Mouse (Mus musculus) kidney, adult 2 months (tissue): ENCODE data around the gene Ep400. TPM values are rescaled to one million over a fixed set of nuclear protein-coding genes. Genes with fewer than 3 reads are reported as not detected.

Experiments
- DNase-seq: peaks from one replicate; pipeline ENCODE4 v3.0.0; 2021
- H3K27ac ChIP-seq: fragments of 200-500 bp; 2 replicates; pipeline ENCODE4 v1.5.1; 2012; ENCODE audit warnings: low read depth, low read length, control low read depth, inconsistent platforms; ENCODE audit not compliant: insufficient read depth
- H3K27me3 ChIP-seq: fragments of 200-500 bp; replicated peaks from 2 replicates; pipeline ENCODE4 v1.6.1; 2012; ENCODE audit warnings: mild to moderate bottlenecking, moderate library complexity, low read length, inconsistent platforms; ENCODE audit not compliant: control insufficient read depth, insufficient read depth
- H3K36me3 ChIP-seq: fragments of 200-500 bp; 2 replicates; pipeline ENCODE4 v1.6.1; 2012; ENCODE audit warnings: mild to moderate bottlenecking, moderate library complexity, low read length, inconsistent platforms; ENCODE audit not compliant: control insufficient read depth, insufficient read depth
- H3K4me1 ChIP-seq: fragments of 200-500 bp; 2 replicates; pipeline ENCODE4 v1.6.1; 2011; ENCODE audit warnings: low read length; ENCODE audit not compliant: control insufficient read depth, insufficient read depth
- H3K4me3 ChIP-seq: fragments of 200-500 bp; 2 replicates; pipeline ENCODE4 v1.5.1; 2011; ENCODE audit warnings: mild to moderate bottlenecking, low read depth, low read length, control low read depth; ENCODE audit not compliant: insufficient read depth
- CTCF ChIP-seq: fragments of 200-500 bp; conservative IDR thresholded peaks from 2 replicates; pipeline ENCODE4 v1.5.1; 2011; ENCODE audit warnings: low read depth, mild to moderate bottlenecking, control low read depth, low read length, moderate library complexity, mixed read lengths; ENCODE audit not compliant: insufficient read depth, insufficient read length
- POLR2A ChIP-seq: fragments of 200-500 bp; IDR thresholded peaks from one replicate; pipeline ENCODE4 v1.6.1; 2011; ENCODE audit warnings: low read depth, low read length, control low read depth
- WGBS: fragments of 180-500 bp; shearing (Covaris S2); methylation state at CpG from one replicate; pipeline ENCODE4 v1.1.7; 2018; 5-methylcytosine and 5-hydroxymethylcytosine counted together
- polyA plus RNA-seq: library from polyadenylated mRNA; depleted of rRNA; stranded (reverse); fragments of >200 nt; gene quantifications from 2 replicates; pipeline ENCODE4 v1.2.3, GENCODE M21; 2012; rRNA removed

The Ep400 gene
- polyA plus RNA-seq, 1 experiment = 28.2 TPM

DNA sequence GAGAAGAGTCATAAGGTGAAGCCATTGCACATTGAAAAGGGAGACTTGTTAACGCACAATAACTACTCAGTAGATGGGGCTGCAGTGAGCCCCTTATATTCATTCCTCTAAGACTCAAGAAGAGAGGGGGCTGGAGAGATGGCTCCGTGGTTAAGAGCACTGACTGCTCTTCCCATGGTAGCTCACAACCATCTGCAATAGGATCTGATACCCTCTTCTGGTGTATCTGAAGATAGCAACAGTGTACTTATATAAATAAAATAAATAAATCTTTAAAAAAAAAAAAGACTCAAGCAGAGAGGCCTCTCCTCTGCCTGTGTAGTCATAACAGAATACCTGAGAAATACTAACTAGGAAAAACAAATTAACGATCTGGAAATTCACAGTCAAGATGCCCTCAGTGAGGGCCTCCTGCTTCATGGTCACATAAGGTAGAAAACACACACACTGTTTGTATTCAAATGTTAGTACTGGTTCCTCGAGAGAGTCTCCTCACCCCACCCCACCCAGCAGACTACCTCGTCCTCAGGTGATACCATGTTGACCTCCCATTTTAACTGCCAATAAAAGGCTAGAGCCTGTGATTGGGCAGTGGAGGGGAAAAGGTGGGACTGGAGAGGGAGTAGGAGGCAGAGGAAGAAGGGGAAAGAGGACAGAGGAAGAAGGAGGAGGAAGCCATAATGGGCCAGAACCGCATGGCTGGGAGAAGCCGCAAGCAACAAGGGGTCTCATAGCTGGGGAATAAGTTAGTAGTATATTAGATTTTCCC is 132.0 kb downstream of the Ep400 start:
- TF ChIP-seq CTCF (no peak), POLR2A (no peak)
- no peak overlapping the region for H3K27ac ChIP-seq
- no peaks in the 10 kb centered on the region; the same call in 1 of the 2 replicates for H3K4me1 ChIP-seq
- WGBS = 84% methylated on average over 7 of the region's 7 CpGs
- no peaks in the 10 kb centered on the region for H3K36me3 ChIP-seq
- DNase-seq = no peak
- no peak overlapping the region for H3K4me3 ChIP-seq
- H3K27me3 ChIP-seq = no peaks in the 10 kb centered on the region

DNA sequence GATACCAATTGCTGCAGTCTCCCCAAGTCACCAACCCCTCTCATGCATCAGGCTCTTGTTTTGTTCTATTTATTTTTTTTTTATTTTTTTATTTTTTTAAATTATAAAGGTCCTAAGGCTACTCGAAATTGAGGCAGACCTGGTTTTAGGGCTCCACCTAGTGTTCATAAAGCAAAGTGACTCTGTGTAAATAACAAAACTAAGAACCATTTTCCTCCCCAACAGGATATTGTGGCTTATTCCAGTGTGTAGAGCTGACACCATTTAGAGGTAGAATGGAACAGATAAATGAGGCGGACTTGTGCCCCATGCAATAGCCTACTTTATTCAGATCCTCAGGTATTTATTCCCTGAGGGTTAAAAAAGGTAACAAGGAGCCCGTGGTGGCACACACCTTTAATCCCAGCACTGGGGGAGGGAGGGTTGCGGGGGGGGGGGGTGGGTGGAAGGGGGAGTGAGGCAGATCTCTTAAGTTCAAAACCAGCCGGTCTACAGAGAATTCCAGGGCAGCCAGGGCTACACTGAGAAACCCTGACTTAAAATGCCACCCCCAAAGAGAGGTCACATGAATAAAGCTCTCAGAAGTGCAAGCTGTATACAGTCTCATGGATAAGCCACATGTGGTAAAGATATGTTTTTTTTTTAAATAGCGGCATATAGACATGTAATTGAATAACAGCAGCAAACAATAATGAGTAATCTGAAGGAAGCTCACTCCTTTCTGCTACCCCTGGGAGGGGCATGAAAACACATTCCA is 134.4 kb downstream of the Ep400 start:
- Histone ChIP-seq H3K4me1 (no peaks in the 10 kb centered on the region; the same call in 1 of the 2 replicates), H3K27ac (no peak overlapping the region), H3K4me3 (no peak overlapping the region), H3K36me3 (no peaks in the 10 kb centered on the region), H3K27me3 (no peaks in the 10 kb centered on the region)
- DNase-seq = peak; percentile 53
- WGBS = 31% methylated on average over 6 of the region's 6 CpGs
- no peak for TF ChIP-seq POLR2A
- 0 out of 2 replicates have a peak, but pooled peaks have one; percentile 25 for TF ChIP-seq CTCF

DNA sequence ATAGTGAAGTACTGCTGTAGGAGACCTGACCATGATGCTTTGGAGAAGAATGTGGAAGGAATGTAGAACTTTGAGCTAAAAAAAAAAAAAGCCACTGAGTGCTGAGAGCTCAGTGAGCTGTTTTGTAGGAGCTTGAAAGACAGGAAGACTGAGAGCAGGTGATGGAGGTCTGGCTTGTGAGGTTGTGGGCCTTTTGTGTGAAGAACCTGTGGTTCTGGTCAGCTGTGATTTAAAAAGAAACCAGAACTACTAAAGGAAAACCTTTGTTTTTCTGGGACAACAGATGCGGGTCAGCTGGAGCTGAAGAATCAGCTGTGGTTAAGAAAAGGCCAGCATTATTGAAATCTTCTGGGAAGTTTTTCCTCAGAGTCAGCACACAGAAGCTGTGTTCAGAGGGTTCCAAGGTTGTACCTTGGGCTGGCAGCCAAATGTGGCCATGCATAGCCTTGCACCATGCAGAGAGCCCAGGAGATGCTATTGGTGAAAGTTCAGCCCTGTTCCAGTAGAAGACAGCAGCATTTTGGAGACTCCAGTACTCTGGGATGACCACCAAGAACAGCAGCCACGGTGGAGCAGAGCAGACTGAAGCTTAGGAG is 140.9 kb downstream of the Ep400 start:
- 45% methylated on average over 2 of the region's 2 CpGs for WGBS
- Histone ChIP-seq H3K4me1 (no peaks in the 10 kb centered on the region), H3K4me3 (no peak overlapping the region), H3K36me3 (no peaks in the 10 kb centered on the region), H3K27me3 (no peaks in the 10 kb centered on the region), H3K27ac (no peak overlapping the region)
- DNase-seq = peak; percentile 89
- TF ChIP-seq CTCF (no peak), POLR2A (no peak)

DNA sequence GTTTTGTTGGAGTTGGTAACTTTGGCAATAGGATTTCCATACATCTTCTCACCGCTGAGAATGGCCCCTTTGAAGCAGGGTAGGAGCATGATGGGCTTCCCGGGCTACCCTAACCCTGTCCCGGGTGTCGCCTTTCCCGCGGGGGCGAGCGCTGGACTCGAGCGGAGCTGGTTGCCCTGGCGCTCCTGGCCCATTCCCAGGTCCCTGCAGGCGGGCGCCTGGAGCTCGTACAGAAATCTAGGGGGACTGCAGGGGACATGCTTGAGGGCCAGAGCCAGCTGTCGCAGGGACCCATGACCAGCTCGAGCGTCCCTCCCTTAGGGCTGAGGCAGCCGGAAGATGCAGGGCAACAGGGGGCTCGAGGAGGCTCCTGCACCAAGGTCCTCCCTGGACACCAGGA is 142.4 kb downstream of the Ep400 start:
- H3K27me3 ChIP-seq = no peaks in the 10 kb centered on the region
- H3K27ac ChIP-seq = no peak overlapping the region
- no peaks in the 10 kb centered on the region for H3K36me3 ChIP-seq
- H3K4me3 ChIP-seq = no peak overlapping the region
- no peak for DNase-seq
- WGBS = 17% methylated on average over 19 of the region's 19 CpGs
- no peaks in the 10 kb centered on the region for H3K4me1 ChIP-seq
- TF ChIP-seq CTCF (no peak), POLR2A (no peak)

DNA sequence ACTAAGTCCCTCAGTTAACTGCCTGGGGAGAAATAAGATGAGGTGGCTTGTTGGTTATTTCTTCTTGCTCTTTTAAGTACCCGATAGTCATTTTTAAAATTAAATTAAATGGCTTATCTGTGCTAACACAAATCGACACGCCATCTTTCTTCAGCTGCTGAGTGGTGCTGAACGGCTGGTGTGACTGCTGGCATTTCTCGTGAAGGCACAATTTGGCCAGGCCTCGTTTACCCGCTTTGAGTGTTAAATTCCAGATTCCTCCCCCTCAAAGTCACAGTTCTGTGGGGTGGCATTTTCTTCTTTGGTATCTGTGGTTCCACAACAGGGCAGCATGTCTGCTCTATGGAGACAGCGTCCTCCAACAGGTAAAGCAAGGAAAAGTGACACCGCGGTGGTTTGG is 143.2 kb downstream of the Ep400 start:
- no peaks in the 10 kb centered on the region for H3K4me1 ChIP-seq
- H3K27me3 ChIP-seq = no peaks in the 10 kb centered on the region
- DNase-seq = no peak
- TF ChIP-seq POLR2A (no peak), CTCF (no peak)
- no peaks in the 10 kb centered on the region for H3K36me3 ChIP-seq
- H3K27ac ChIP-seq = no peak overlapping the region
- H3K4me3 ChIP-seq = no peak overlapping the region
- 72% methylated on average over 10 of the region's 10 CpGs for WGBS

DNA sequence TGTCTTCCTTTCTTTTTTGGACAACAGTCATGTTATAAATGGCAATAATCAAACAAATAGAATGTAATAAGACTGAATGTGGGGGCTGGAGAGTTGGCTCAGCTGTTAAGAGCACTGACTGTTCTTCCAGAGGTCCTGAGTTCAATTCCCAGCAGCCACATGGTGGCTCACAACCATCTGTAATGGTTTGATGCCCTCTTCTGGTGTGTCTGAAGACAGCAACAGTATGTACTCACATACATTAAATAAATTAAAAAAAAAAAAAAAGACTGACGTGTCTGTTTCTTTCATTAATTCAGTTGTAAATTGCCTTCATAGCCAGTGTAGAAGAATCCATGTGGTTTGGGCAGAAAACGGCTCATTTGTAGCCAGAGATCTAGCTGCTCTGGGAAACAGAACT is 146.2 kb downstream of the Ep400 start:
- no peaks in the 10 kb centered on the region for H3K36me3 ChIP-seq
- no peak for DNase-seq
- no peak overlapping the region for H3K27ac ChIP-seq
- 75% methylated on average over 2 of the region's 2 CpGs for WGBS
- TF ChIP-seq CTCF (no peak), POLR2A (no peak)
- H3K4me3 ChIP-seq = no peak overlapping the region
- H3K4me1 ChIP-seq = no peaks in the 10 kb centered on the region
- H3K27me3 ChIP-seq = no peaks in the 10 kb centered on the region

DNA sequence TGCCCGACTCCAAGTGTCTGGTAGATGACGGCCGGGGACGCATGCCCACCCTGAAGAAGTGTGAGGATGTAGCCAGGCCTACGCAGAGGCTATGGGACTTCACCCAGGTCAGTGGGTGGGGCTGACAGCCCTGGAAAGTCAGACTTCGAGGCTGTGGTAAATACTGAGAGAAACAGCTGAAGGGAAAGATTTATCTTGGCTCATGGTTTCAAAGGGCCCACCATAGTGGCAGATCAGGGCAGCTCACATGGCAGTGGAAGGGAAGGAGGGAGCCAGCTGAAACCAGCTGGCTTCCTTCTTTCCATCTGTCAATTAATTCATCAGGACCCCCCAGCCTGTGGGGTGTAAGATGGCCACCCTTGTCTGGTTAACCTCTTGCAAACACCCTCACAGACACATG is 151.3 kb downstream of the Ep400 start:
- TF ChIP-seq POLR2A (no peak), CTCF (no peak)
- H3K4me1 ChIP-seq = no peaks in the 10 kb centered on the region
- H3K27ac ChIP-seq = no peak overlapping the region
- no peaks in the 10 kb centered on the region for H3K36me3 ChIP-seq
- no peak for DNase-seq
- H3K27me3 ChIP-seq = no peaks in the 10 kb centered on the region
- 83% methylated on average over 6 of the region's 6 CpGs for WGBS
- H3K4me3 ChIP-seq = no peak overlapping the region

Other genes starting within 250 kb of the Ep400 start
- 0.50 and 0.61 TPM in 2 replicates for gene Galnt9, start 226.4 kb downstream of the Ep400 start, polyA plus RNA-seq
- 32.6 and 40.9 TPM in 2 replicates for gene Noc4l, start 117.3 kb downstream of the Ep400 start, polyA plus RNA-seq
- gene Ddx51, start 117.3 kb downstream of the Ep400 start, polyA plus RNA-seq = 11.9 TPM in 2 replicates
- gene Pus1, start 9.9 kb upstream of the Ep400 start, polyA plus RNA-seq = 38.6 TPM in 2 replicates
- 43.7 and 44.0 TPM in 2 replicates for gene Ulk1, start 39.4 kb upstream of the Ep400 start, polyA plus RNA-seq
- 29.6 and 31.3 TPM in 2 replicates for gene Hscb, start 69.1 kb upstream of the Ep400 start, polyA plus RNA-seq
- 4.5 and 5.4 TPM in 2 replicates for gene Chek2, start 69.3 kb upstream of the Ep400 start, polyA plus RNA-seq
- gene Ttc28, start 109.1 kb upstream of the Ep400 start, polyA plus RNA-seq = 6.6 TPM in 2 replicates